Mouse (Mus musculus) heart, adult 9 months (tissue): ENCODE data around the gene Rbfox3.

Source experiments
- DNase-seq, 2 experiments: peaks; one replicate each; pipeline ENCODE4 v3.0.0; 2022; ENCODE audit warnings: low spot score in 2 of 2

Gene Rbfox3

DNA sequence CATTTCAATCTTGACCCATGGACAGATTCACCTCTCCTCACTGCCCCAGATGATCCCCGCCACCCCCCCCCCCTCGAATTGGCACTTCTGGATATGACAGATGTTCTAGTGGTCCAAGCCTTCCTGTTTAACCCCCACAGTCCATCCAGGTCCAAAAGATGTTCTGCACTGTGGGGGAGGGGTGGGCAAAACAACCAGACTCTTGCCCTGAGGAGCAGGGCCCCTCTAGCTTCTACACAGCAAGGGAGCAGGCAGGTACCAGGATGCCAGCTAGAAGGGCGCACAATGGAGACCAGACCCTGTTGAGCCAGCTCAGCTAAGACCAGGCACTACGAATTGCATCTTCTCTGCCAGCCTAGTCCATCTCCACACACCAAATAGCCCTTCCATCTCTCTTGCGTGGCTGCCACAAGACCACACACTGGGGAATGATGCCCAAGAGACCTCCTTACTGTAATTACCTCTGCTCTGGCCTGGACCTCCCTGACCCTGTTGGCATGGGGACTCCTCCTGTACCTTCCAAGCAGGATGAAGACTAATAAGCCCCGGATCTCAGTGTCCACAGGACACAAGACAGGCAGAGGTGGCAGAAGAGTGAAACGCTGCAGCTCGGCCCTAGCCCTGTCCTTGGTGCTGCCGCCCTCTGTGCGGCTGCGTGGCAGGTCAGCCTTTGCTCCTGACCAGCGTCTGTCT, 5.1 kb downstream of the Rbfox3 start:
- no peak for DNase-seq

GRCm38 (mm10) chr11:118905656-118906055, 5.7 kb downstream of the Rbfox3 start:
- DNase-seq, result no peak

DNA sequence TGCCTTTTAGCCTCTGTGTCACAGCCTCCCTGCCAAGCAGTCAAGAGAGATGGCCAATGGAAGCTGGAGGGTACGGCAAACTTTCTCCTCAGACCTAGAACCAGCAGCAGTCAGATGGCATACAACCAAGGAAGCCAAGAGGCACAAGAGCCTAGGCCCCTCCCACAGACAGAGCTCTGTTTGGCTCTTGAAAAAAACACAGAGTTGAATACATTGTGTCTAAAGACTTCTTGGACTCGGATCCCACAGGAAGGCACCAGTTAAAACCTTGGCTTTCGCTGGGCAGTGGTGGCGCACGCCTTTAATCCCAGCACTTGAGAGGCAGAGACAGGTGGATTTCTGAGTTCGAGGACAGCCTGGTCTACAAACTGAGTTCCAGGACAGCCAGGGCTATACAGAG, 7.1 kb downstream of the Rbfox3 start:
- DNase-seq, result no peak

DNA sequence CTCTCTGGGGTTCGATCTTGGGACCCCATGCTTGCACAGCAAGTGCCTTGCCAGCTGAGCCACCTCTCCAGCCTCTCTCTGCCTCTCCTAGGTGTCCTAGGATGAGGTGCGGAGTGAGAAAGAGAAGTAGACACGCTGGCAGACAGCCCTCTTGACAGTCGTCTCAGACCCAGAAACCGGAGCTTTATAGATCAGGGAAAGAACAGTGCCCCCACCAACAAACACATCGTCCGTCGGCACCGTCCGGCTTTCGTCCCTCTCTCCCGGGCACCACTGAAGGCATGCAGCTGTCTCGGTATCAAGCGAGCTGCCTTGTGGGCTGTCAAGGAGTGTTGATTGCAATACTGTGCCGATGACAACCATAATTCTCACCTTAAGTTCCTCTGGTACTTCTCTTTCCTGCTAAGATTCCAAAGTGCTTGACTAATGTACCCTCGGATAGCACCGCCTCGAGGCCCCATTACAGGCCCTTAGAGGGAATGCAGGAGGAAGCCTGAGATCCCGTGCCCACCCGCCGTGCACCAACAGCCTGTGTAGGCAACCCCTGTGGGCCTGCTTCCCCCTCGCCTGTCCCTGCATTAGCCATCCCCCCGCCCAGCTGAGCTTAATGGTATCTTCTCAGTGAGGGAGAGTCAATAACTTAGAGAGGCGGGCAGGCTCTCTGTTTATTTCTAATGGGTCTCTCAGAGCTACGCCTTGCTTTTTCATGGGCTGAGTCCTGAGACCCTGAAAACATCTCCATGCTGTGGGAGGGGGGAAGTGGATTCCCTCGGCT, 11.4 kb downstream of the Rbfox3 start:
- DNase-seq, result no peak

DNA sequence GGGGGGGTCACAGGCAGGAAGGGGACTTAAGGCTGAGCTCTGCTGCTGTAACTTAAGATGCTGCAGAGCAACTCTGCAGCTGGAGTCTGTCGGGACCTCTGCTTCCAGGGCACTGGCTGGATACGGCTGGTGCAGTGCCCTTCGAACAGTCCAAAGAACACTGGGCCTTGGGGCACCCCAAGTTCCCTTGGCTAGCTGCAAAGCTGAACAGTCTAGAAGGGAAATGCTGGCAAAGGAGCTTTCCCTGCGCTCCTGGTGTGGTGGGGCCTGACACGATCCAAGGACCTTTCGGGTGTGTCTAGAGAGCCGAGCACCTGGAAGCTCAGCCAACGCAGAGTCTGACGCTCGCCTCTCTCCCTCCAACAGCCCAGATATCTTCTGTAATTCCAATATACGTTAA, 12.8 kb downstream of the Rbfox3 start:
- DNase-seq, result no peak

DNA sequence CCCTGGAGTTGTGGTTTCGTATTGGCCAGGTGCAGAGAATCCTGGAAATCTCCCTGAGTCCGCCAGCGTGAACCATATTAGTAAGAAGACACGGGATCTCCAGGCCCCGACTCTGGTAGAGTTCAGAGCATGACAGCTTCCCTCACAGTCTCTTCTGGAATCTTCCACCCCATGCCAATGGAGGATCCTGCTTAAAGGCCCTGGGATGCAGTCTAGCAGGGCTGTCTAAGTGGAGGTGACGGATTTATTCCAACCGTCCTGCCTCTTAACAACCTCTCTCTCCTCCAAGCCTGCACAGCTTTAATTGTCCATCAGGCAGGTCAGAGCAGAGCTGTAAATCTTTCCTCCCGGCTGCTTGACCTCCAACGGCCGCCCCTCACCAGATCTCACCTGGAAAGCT, 13.2 kb downstream of the Rbfox3 start:
- no peak for DNase-seq

DNA sequence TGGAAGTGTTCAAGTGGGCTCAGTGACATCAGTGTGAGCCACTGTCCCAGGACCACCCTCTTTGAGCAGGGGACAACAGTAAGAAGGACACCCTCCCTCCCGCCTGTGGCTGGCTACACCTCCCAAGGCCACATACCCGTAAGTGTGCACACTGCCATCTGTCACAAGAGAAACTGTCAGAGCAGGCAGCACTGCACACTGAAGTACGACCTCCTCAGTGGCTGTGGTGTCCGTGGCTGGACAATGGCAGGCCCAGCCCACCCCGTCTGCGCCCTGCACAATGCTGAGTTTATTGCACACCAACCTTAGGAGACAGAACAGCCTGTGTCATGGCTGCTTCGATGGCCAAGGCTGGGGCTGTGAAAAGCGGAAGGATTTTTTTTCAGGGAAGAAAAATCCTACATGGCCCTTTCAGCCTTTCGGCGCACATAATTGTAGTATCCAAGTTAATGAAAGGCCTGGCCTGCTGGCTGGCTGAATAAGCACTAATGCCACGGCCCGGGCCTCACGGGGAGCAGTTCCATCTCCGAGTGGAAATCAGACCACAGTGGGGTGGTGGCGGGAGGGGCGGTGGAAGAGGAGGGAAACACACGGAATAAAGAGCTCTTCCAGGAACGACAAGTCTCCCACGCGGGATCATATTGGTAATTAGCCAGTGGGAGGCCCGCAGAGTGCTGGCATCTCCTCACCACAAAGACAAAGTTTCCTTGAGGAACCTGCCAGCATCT, 14.1 kb downstream of the Rbfox3 start:
- no peak for DNase-seq

- DNase-seq, result no peak
Measured at GRCm38 (mm10) chr11:118896032-118896675, 15.2 kb downstream of the Rbfox3 start.

DNA sequence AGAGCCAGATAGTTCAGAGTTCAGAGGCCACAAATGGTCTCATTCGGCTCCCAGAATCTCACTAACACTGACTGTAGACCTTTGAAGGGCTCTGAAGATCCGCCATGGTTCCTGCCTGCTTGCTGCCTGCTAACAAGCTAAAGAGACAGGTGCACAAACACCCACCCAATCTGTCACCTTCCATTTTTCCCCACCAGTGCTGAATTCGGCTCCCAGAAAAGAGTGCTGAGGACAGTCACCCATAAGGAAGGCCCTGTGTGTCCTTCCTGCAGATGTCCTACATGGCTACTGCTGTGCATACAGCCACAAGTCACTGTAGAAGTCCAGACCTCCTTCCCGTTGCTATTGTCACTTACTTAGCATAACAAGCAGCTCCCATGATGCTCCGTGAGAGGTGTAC, 16.6 kb downstream of the Rbfox3 start:
- DNase-seq, result no peak

- DNase-seq, result no peak
Measured at GRCm38 (mm10) chr11:118894196-118894595, 17.2 kb downstream of the Rbfox3 start.

- DNase-seq, result no peak
Measured at GRCm38 (mm10) chr11:118892876-118893275, 18.5 kb downstream of the Rbfox3 start.

- DNase-seq, result no peak
Measured at GRCm38 (mm10) chr11:118891516-118891915, 19.9 kb downstream of the Rbfox3 start.

- DNase-seq, result no peak
Measured at GRCm38 (mm10) chr11:118890992-118891398, 20.4 kb downstream of the Rbfox3 start.

DNA sequence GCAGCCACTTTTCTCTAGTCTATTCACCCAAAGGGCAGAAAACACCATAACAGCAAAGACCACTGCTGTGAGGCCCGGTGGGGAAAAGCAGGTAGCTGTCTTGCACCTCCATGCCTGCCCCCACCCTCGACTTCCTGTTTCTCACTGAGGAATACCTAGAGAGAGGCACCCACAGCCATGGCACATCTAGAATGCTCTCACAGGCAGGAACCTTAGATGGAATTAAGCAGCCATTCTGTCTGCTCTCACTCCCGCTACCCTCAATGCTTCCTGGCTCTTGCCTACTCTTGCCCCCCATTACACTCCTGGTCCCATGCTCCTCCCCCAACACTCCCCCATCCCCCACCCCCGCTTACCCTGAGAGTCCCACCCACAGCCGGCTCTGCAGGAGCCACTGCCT, 20.9 kb downstream of the Rbfox3 start:
- no peak for DNase-seq

GRCm38 (mm10) chr11:118889500-118889899, 21.9 kb downstream of the Rbfox3 start:
- no peak for DNase-seq

DNA sequence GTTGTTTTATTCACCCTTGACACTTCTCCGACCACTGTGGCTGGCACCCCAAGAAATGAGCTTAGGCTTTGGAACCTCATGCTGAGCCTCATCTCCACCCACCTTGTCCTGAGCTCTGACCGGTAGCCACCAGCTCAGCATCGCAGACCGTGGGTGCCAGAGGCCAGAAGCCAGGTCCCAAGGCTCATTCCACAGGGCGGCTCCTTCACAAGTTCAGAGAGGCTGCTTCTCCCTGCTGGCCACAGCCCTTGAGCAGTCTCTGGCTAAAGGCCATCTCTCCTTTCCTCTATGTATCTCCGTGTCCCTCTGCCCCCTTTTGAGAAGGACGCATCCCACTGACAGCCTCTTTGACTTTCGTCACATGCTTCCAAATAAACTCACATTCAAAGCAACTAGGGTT, 23.0 kb downstream of the Rbfox3 start:
- DNase-seq, result no peak

DNA sequence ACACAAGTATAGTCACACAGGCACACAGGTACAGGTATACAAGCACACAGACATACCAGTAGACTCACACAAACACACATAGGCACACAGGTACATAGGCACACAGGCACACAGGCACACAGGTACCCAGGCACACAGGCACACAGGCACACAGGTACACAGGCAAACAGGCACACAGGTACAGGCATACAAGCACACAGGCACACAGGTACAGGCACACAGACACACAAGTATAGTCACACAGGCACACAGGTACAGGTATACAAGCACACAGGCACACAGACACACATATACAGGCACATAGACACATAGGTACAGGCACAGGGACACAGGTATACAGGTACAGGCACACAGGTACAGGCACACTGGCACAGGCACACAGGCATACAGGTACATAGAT, 24.2 kb downstream of the Rbfox3 start:
- no peak for DNase-seq

- no peak for DNase-seq
Measured at GRCm38 (mm10) chr11:118886269-118886965, 25.0 kb downstream of the Rbfox3 start.

- no peak for DNase-seq
Measured at GRCm38 (mm10) chr11:118885604-118886003, 25.8 kb downstream of the Rbfox3 start.

DNA sequence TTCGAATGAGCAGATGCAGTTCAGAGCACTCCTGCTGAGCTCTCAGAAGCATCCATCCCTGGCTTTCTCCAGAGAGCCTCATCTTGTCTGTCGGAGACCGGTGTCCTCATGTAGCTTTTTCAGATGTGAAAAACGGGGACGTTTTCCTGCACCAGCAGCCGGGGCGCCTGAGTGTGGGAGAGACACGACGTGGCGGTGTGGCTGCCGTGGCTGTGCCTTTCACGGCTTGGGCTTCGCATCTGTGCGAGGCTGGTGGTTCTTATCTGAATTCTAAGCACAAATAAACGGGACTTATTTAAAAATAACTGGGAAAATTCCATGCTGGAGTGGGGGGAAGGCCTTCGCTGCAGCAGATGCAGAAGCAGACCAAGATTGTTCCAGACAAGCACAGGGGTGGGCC, 26.3 kb downstream of the Rbfox3 start:
- no peak for DNase-seq

- peak in 1 of 2 experiments; percentile 7 for DNase-seq
Measured at GRCm38 (mm10) chr11:118883143-118883542, 28.3 kb downstream of the Rbfox3 start.
